Mouse (Mus musculus) embryo, embryonic 11 days (tissue): ENCODE measurements around the gene Ypel4.
"Not testable (repeated sequence)": the region's sequence is repeated elsewhere in the genome, so short reads cannot be mapped to it uniquely, and the experiment has no call there.

Experiments
- DNase-seq: peaks from one replicate; pipeline ENCODE4 v3.0.0-alpha.2; 2015

The Ypel4 gene

DNA sequence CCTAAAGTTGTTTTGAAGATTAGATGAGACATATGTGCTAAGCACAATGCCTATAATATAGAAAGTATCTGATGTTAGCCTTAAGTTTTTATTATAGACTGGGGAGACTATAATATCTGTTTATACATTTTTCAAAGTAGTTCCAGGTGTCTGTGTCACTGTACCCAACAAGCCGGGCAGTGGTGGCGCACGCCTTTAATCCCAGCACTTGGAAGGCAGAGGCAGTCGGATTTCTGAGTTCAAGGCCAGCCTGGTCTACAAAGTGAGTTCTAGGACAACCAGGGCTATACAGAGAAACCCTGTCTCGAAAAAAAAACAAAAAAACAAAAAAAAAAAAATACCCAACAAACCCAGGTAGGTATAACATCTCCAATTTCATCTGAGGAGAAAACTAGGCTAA is 5.7 kb upstream of the Ypel4 start:
- not testable (repeated sequence) for DNase-seq

- no peak for DNase-seq
Measured at GRCm38 (mm10) chr2:84731206-84731605, 2.7 kb upstream of the Ypel4 start.

DNA sequence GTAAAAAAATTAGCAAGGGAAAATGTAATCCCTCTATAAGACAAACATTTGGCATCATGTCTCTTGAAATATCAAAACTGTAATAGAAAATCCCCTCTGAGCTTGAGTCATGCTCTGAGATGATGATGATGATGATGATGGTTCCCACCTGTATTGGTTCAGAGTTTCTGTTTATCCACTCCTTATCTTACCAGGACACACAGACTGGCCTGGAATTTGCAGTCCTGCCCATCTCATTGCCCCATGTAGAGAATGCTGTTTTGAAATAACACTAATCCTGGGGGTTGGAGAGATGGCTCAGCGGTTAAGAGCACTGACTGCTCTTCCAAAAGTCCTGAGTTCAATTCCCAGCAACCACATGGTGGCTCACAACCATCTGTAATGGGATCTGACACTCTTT is 1.5 kb upstream of the Ypel4 start:
- no peak for DNase-seq

DNA sequence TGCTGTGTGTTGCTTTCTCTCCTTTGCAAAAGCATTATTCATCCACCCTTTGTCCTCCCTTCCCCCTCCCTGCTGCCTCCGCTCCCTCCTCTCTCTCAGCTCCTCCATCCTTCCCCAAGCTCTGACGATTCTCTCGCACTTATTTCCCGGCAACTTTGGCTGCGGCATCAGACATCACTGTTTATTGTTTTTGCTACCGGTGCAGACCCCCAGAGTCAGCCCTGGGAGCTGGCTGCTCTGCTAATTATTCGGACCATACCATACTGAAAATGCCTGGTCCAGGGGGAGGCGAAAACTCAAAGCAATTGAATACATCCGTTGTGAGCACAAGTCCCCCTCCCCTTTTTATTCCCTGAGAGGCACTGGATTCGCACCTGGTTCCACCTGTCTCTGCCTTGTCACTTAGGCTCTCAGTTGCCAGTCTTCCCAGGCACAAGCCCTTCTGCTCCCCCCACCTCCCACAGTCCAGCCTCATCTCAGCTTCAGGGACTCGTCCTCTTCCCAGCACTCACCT is 550 bp downstream of the Ypel4 start:
- peak; percentile 64 for DNase-seq

GRCm38 (mm10) chr2:84734919-84735318 is 1.1 kb downstream of the Ypel4 start:
- DNase-seq: no peak

DNA sequence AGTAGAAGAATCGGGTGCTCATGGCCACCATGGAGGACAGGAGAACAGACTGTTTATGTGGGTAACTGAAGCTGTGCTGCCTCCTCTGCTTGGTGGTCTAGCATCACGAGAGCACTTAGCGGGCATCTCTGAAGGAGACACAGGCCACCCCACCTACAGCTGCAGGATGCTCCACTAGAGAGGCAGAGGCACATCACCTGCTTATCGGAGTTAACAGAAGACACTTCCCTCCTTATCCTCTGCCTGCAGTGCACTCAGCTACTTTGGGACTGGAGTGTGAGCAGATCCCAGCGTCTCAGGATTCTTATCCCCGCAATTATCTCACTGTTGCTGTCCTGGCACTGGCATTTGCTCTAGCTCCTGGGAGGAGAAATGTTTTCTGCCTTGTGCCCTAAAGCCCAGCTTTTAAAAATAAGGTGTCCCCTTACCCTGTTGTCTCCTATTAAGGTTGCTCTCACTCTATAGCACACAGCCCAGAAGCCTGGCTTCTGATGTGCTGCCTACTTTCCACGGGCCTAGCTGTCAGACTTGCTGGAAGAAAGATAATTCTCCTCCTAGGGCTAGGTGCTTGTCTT is 1.6 kb downstream of the Ypel4 start:
- no peak for DNase-seq

DNA sequence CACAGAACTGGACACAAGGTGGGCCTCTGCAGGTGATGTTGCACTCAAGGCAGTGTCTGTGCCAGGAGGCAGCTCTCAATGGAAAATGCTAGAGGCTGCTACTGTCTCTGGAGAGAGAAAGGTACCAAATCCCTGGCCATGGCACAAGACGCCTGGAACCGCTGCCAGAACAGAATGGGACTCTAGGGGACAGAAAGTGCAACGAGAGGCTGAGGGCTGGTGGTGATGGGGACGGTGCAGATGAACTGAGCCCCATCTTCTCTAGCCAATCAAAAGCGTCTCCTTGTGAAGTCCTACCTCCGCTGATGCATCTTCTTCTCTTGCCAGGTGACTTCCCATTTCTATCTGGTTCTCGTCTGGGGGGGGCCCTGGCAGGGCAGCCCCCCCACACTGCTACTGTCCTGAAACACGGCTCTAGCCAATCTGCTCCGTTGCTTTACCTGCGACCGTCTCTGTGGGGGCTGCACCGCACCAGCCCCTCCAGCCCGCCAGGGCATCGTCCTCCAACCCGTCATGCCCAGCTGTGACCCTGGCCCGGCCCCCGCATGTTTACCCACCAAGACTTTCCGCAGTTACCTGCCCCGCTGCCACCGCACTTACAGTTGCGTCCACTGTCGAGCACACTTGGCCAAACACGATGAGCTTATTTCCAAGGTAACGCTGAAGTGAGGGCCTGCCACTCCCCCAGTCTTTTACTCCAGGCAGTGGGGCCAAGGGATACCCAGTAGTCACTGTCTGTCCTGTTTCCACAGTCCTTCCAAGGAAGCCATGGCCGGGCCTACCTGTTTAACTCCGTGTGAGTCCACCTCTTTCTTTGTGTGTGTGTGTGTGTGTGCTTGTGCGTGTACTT is 2.7 kb downstream of the Ypel4 start:
- peak; percentile 39 for DNase-seq

GRCm38 (mm10) chr2:84737451-84737925 is 3.6 kb downstream of the Ypel4 start:
- peak; percentile 84 for DNase-seq

DNA sequence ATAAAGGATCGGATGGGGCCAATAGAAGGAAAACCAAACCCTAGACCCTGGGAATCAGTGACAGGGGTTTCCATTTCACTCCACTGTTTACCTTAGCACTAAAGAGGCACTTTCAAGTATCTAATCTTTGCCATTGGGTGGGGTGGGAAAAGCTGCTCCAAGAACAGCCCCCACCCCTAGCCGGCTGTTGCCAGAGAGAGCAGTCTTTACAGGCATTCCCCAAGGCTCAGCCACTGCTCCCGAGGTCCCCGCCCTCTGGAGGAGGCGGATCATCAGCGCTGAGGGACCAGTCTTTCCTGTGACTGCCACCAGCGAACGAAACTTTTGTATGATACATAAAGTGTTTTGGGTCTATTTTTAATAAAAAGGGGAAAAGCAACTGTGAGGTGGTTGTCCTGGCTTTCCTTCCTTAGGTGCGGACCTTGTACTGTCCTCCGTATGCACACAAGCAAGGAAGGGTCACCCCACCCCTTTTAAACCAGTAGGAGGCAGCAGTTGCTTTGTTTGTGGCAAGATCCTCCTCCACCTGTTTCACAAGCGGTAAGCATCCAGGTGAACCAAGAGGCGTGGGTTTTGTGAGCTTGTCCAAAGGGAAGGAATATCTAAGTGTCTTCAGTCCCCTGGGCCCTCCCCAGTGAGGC is 4.5 kb downstream of the Ypel4 start:
- peak; percentile 78 for DNase-seq

DNA sequence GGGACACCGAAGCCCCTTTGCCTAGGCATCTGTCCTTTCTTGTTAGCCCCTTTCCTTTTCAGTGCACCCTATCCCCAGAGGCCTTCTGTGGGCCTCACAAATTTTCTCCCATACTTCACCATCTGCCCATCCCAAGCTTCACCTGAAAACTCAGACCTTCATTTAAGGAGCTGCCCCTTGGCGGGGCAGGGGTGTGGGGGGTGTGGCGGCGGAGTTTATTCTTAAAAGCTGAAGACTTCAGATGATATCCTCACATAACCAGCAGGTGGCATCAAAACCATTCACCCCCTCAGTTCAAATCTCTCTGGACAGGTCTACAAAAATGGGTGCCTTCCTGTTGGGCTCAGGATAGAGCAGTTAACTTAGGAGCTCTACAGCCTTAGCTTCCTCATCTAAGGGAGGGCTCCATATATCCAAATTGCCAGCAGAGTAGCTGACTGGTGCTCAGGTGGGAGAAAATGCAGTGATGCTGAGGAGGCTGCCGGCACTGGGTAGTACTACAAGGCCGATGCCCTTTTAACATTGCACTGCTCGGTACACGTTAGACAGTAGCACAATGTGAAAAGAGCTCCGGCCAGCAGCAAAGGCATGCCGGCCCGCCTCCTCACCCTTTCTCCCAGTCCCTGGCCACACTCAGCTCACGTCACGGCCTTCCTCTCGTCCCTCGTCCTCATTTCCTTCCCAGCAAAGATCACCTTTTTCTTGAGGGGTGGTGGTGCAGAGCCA is 6.9 kb downstream of the Ypel4 start:
- peak; percentile 43 for DNase-seq

DNA sequence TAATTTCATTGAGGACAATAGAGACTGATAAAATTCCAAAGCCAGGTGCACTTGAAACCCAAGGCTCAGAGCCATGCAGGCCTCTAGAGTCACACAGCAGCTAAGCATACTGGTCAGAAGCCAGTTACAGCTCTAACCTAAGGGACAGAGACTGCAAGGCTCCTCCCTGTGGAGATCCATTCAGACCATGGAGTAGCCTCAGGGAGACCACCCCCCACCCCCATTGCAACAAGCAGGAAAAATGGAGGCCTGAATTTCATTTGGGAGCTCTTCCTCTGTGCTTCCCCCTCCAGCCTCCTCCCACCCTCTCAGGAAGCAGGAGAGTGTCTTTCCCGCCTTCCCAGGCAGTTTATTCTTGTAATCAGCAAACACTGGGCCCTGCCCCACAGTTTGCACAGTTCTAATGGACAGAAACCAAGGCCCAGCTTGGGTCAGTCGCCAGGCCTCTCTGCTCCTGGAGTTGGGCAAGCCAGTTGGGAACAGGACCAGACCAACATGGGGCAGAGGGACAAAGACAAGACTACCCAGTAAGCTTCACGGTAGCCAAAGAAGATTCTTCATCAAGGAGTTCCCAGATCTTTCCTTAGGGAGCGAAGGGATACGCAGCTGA is 8.1 kb downstream of the Ypel4 start:
- no peak for DNase-seq

DNA sequence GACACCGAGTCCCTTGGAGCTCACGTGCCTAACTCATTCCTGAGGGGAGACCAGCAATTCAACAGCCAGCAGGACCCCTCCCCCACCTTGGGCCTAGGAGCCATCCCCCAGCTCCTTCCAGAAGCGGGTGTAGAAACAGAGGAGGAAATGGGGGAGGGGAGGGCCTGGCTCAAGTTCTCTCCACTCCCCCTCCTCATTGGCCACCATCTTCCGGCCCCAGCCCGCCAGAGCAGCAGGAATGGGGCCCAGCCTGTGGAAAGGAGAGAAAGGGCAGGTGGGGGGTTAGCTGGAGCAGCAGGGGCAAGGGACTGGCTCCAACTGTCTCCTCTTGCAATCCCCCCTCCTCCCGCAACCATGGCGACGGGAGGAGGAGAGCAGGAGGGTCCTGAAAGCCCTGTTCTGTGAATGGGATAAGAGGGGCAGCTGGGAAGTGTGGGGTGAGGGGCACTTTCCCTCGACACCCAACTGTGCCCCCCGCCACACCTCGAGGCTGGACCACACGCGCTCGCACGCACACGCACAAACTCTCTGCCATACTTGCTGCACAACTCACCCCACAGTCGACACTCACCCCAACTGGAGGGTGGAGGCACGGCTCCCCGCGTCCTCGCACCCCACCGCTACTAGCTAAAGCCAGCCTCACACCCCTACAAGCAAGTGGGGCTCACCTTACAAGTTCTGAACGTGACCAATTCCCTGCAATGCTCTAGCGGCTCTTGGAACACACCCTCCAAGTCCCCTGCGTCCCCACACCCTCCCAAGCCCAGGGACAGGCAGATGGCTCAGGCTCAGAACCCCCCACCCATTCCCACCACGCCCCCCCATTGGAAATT is 8.8 kb downstream of the Ypel4 start:
- DNase-seq: peak; percentile 97

GRCm38 (mm10) chr2:84743561-84743960 is 9.7 kb downstream of the Ypel4 start, which contains the start of gene Gm19426:
Gene Gm19426, minus strand, starts transcription at chr2:84743655.
- peak; percentile 96 for DNase-seq

DNA sequence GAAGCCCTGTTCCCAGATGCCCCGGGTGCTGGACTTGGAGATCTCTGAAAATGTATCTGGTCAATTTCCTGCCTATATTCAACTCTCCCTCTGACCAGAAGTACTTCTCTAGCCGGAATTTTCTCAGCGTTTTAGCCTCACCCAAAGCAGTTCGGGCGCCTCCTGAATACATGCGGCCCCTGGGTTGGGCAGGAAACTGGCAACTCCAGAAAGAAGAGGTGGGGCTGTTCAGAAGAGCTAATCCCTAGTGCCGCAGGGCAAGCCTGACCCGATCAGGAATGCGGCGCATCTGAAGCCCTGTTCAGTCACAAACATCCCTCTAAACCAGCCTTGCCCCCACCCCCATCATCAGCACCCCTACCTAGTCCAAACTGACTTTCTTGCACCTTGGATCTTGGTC is 10.3 kb downstream of the Ypel4 start:
- DNase-seq: peak; percentile 78

DNA sequence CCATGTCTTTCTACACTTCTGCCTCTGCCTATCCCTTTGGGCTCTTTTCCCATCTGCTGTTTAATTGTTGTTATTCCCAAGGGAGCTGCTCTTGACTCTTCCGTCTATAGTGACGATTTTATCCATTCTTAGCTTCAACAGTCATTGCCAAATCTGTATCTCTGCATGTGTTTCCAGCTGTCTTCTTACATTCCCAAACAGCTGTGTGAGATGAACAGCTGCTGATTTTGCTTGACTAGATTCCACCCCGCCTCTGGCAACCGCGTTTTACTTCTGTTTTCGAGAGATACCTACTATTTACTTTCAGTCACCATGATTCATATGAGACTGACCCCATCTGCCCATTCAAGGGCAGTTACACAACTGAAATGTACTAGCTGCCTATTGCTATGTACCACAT is 16.3 kb downstream of the Ypel4 start:
- DNase-seq: no peak

GRCm38 (mm10) chr2:84756245-84756644 is 22.4 kb downstream of the Ypel4 start:
- DNase-seq: no peak

DNA sequence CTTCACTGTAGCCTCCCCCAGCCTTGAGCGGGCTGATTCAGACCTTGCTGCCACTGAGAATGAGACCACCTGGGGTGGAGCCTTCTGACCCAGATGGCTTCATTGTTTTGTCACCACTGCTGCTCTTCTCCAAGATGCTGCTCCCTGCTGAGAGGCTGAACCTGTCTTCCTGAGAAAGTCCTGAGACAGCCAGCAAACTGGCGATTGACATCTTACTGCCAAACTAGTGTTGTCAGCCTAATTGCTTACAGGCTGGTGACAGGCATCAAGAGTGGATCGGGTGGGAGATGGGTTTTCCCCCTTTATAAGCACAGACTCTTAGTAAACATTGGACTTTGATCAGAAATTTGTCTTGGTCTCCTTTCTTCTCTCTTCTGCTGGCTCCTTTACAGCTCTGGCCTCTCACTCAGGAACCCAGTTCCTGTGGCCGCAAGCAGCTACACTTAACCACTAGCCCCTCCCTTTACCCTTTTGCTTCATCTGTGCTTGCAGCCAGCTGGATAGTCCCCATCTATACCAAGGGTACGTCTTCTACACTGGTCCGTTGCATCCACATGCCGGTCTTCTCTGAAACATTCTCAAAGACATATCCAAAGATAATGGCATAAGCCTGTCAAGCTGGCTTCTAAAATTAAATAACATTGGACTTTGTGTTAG is 23.3 kb downstream of the Ypel4 start:
- no peak for DNase-seq

DNA sequence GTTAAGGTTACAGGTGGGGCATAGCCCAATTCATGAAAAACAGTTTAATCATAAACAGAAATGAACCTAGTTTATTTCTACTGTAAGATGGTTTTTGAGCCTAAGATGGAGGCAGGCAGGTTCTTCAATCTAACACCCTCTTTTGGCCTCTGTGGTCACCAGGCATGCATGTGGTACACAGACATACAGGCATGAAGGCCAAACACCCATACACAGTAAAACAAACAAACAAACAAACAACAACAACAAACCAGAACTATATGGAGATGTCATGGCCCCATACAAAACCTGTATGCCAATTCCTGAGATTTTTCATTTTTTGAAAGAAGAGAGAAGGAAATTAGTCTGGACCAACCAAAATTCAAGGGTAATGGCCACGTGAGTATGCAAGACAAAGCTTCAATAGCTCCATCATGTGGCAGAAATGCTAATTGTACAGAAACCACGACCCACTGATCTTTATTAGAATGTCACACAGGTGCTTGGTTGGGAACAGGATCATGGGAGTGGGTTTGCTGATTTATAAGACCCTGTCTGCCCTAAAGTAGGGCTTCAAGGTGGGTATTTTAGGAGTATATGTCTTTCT is 24.8 kb downstream of the Ypel4 start:
- DNase-seq: peak; percentile 78

GRCm38 (mm10) chr2:84760777-84761176 is 26.9 kb downstream of the Ypel4 start:
- DNase-seq: no peak

- DNase-seq: no peak
Measured at GRCm38 (mm10) chr2:84761309-84761708, 27.5 kb downstream of the Ypel4 start.

DNA sequence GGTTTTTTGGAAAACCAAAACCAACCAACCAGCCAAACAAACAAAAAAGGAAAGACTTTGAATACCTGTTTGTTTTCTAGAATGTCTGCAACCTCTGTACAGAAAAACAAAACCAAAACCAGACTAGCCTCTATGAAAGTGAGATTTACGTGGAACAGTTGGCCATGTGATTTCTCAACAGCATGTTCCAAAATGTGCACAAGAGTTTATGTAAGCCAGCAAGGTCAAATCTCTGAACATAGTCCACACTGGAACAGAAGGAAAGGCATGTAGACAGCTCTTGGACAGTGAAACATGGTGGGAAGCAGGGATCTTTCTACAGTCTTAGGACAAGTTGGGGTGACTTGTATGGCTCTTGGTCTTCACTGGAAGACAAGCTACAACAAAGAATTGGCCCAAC is 28.0 kb downstream of the Ypel4 start:
- DNase-seq: no peak
